9 mouse cellular contexts compared by ENCODE assay signal in the genomic region with DNA sequence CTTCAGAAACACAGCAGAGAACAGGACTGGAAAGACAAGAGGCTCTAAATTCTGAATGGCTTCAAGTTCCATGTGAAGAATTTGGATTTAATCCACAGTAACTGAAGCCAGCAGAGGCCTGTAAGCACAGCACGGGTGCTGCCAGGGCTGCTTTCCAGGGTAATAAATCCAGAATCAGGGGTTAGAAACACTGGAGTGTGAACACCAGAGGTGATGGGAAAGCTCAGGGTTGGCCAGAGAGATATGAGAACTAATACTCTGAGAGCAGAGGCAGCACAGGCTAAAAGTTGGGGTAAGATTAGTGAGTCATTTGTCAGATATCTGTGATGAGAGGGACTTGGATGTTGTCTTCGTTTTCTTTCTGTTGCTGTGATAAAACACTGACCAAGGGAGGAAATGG.
DNase-seq lines count a peak whose midpoint lies in the region; ATAC-seq lines count a peak whose summit lies in the region.
"Had no signal": no experiment of that assay in that cellular context is flagged by ENCODE, and none has a peak within 500 bp of the region (broad histone marks: within the 10 kb centered on the region; RNA-seq: fewer than 3 reads in every experiment).

No protein-coding gene starts in this region.

- peak overlapping the region; percentile 33 for H3K27ac ChIP-seq in heart, embryonic 15.5 days
- no peak overlapping the region for H3K27ac ChIP-seq in forebrain, embryonic 13.5 days
- H3K27ac ChIP-seq: forebrain, embryonic 12.5 days had no signal

- peak; percentile 46 for DNase-seq in ovary, adult 18-20 months (ENCODE audit: low spot score)
- DNase-seq in ovary, postnatal 10 days (ENCODE audit: low spot score) = no peak
- DNase-seq in kidney, postnatal 4 days = peak; percentile 62 to 74
- peak; percentile 17 to 67 for DNase-seq in urinary bladder, postnatal 36 days (ENCODE audit: low spot score in 2 of 2)
- DNase-seq in testis, postnatal 14 days (ENCODE audit: low spot score) = no peak
- DNase-seq: retina, postnatal 1 day had no signal

- H3K4me2 ChIP-seq in heart, embryonic 15.5 days = no peak overlapping the region
- H3K4me2 ChIP-seq in forebrain, embryonic 13.5 days = no peak overlapping the region
- H3K4me2 ChIP-seq: forebrain, embryonic 12.5 days had no signal

- 23% methylated on average over 2 of the region's 2 CpGs for WGBS in heart, embryonic 15.5 days
- WGBS in forebrain, embryonic 13.5 days = 79% methylated on average over 2 of the region's 2 CpGs

- peaks cover 7% of the 10 kb centered on the region; the same call in 1 of the 2 replicates for H3K4me1 ChIP-seq in heart, embryonic 15.5 days (replicated peaks)
- peaks cover 8% of the 10 kb centered on the region for H3K4me1 ChIP-seq in forebrain, embryonic 13.5 days

- ATAC-seq in heart, embryonic 15.5 days (replicated peaks; ENCODE audit: insufficient number of reproducible peaks, insufficient read depth, low FRiP score, low read depth) = peak; percentile 18; the same call in 1 of the 2 replicates
- no peak for ATAC-seq in forebrain, embryonic 13.5 days

- no peak overlapping the region for H3K4me3 ChIP-seq in heart, embryonic 15.5 days
- H3K4me3 ChIP-seq in forebrain, embryonic 13.5 days = no peak overlapping the region
- H3K4me3 ChIP-seq: forebrain, embryonic 12.5 days had no signal

- H3K9me3 ChIP-seq in heart, embryonic 15.5 days (replicated peaks) = no peaks in the 10 kb centered on the region
- H3K9me3 ChIP-seq in forebrain, embryonic 13.5 days (replicated peaks) = no peaks in the 10 kb centered on the region
- H3K9me3 ChIP-seq: forebrain, embryonic 12.5 days had no signal

- H3K9ac ChIP-seq in heart, embryonic 15.5 days = no peak overlapping the region
- no peak overlapping the region for H3K9ac ChIP-seq in forebrain, embryonic 13.5 days
- H3K9ac ChIP-seq: forebrain, embryonic 12.5 days had no signal

- H3K27me3 ChIP-seq in heart, embryonic 15.5 days = no peaks in the 10 kb centered on the region
- no peaks in the 10 kb centered on the region for H3K27me3 ChIP-seq in forebrain, embryonic 13.5 days
- H3K27me3 ChIP-seq: forebrain, embryonic 12.5 days had no signal

- no peaks in the 10 kb centered on the region for H3K36me3 ChIP-seq in heart, embryonic 15.5 days
- no peaks in the 10 kb centered on the region for H3K36me3 ChIP-seq in forebrain, embryonic 13.5 days (ENCODE audit: poor library complexity, severe bottlenecking)
- H3K36me3 ChIP-seq: forebrain, embryonic 12.5 days had no signal

Comparison
In these comparisons a context has a peak if more than half of its experiments do, and no peak if none do; other contexts are left out.
1. DNase-seq: peak in ovary, adult 18-20 months (single experiment), kidney, postnatal 4 days (2 of 2) and urinary bladder, postnatal 36 days (2 of 2); none in ovary, postnatal 10 days (single experiment) and testis, postnatal 14 days (single experiment).